Mouse (Mus musculus): ENCODE measurements around the gene Slc39a9.

Slc39a9 gene

DNA sequence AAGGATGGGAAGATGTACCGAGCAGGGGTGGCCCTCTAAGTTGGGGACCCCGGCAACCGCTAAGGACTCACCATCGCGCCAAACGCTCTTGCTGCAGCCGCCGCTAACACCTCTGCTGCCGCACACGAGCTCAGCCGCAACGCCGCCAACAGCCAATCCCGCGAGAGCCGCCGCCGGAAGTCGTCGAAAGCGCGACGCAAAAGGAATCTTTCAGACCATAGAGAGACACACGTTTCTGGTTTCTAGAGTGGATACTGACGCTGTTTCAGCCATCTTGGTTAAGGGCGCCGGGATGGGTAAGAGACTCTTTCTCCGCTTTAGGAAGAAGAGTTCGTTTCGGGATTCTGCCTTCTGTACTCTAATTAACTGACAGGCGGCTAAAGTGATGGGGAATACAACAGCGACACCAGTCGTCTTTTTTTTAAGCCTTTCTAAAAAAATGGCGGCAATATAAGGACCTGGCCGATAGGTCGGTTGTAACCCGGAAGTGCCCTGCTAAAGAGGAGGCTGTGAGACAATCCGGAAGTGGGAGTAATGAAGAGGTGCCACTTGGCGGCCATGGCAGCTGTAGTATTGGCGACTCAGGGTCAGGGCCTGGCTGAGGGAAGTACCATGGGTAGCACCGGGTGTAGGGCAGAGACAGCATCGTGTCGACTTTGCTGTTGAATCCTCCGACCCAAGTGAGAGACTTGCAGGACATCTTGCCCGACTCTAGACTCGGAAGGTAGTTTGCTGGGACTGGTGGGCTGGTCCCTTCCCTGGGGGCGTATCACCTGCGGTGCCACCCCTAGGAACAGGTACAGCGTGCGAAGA is at the start of gene Slc39a9, which contains the start of gene Erh:
Gene Slc39a9 (plus strand): TSS at position 191 of the 813 bp plus-strand sequence.
Gene Erh (minus strand): TSS at position 649 of the 813 bp plus-strand sequence.
- DNase-seq (ENCODE audit: low read depth) = peak; percentile 96

- no peak for DNase-seq (ENCODE audit: low read depth)
These were observed 49.5 kb upstream of the Slc39a9 start for GRCm38 (mm10) chr12:80594141-80594540.

DNA sequence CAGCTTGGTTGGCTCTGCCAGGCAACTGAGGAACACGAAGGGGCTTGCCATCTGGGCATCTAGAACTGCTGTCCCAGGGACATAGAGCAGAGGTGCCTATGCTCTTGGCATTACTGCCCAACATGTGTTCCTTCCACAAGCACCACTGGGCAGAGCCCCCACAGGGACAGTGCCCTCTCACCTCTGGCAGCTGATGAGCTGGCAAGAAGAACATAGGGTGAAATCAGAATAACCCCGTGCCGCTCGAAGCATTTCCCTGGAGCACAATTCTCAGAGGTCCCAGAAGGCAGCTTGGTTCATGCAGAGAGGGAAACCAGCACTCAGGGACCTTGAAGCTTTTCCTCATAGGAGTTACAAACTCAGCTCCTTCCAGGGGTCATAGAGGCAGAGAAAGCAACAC is 48.9 kb upstream of the Slc39a9 start:
- DNase-seq (ENCODE audit: low read depth) = no peak

GRCm38 (mm10) chr12:80595566-80595965 is 48.1 kb upstream of the Slc39a9 start:
- DNase-seq (ENCODE audit: low read depth) = no peak

- DNase-seq (ENCODE audit: low read depth) = no peak
These were observed 47.7 kb upstream of the Slc39a9 start for GRCm38 (mm10) chr12:80595968-80596367.

DNA sequence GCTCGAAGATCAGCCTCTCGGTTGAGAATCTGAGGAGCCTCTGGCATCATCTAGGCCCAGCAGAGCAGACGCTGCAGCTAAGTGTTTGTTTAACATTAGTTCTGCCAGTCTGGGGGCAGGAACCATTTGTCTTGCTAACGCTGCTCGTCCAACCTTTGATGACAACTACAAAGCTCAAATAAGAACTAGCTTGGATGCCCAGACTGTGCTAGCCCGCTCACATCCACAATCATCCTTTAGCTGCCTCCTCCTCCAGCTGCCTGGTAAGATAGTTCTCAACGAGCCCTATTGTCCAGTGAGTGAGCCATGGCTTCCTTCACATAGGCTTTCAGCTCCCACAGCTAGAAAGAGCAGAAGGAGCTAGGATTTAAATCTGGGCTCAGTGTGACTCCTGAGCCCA is 45.4 kb upstream of the Slc39a9 start:
- no peak for DNase-seq (ENCODE audit: low read depth)

GRCm38 (mm10) chr12:80598756-80599155 is 44.9 kb upstream of the Slc39a9 start:
- no peak for DNase-seq (ENCODE audit: low read depth)

GRCm38 (mm10) chr12:80601597-80602269 is 42.0 kb upstream of the Slc39a9 start:
- no peak for DNase-seq (ENCODE audit: low read depth)

DNA sequence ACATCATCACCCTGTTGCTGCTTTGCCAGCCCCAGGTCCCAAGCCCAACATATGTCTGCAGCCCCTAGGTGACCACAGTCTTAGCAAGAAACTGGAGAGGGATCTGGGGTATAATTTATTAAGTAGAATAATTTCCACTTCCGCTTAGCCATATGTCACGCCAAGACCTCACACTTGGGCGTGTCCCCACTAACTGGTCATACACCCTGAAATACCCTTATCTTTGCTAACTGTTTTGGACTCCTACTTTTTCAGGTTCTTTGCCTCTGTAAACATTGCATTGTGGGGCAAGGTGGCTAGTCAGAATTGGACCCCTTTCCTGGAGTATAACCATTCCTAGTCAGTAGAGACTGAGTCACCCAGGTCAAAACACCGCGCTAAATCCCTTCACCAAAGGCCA is 41.3 kb upstream of the Slc39a9 start:
- DNase-seq (ENCODE audit: low read depth) = no peak

- DNase-seq (ENCODE audit: low read depth) = no peak
These were observed 40.1 kb upstream of the Slc39a9 start for GRCm38 (mm10) chr12:80603566-80603965.

GRCm38 (mm10) chr12:80604218-80604617 is 39.5 kb upstream of the Slc39a9 start:
- DNase-seq (ENCODE audit: low read depth) = no peak

GRCm38 (mm10) chr12:80608576-80608975 is 35.1 kb upstream of the Slc39a9 start:
- no peak for DNase-seq (ENCODE audit: low read depth)

- DNase-seq (ENCODE audit: low read depth) = no peak
These were observed 33.8 kb upstream of the Slc39a9 start for GRCm38 (mm10) chr12:80609928-80610327.

DNA sequence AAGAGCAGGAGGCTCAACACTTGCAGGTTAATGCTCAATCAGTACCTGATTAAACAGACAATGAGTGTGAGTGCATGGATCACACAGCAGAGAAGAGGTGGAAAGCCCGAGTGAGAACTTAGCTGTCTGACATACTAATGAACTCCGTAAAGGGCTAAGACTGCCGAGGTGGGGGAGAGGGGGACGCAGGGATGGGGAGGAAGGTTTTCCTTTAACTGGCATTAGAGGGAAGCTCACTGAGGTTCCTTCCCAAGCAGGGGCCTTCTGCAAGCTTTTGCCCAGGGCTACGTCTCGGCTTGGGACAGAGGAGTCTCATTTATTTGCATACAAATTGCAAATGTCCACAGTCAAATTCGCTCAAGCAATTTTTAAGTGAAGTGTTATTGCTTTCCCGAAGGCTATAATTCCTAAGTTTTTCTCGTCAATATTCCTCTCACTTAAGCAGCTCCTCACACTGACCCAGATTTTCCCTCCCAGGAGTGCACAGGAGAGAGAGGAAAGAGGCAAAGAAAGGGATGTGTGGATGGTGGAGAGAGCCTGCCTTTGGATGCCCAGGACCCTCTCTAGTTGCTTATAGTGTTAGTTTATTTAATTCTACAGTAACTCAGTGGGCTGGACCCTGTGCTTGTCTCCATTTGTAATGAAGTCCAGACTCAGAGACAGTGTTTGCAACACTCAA is 31.4 kb upstream of the Slc39a9 start:
- DNase-seq (ENCODE audit: low read depth) = no peak

DNA sequence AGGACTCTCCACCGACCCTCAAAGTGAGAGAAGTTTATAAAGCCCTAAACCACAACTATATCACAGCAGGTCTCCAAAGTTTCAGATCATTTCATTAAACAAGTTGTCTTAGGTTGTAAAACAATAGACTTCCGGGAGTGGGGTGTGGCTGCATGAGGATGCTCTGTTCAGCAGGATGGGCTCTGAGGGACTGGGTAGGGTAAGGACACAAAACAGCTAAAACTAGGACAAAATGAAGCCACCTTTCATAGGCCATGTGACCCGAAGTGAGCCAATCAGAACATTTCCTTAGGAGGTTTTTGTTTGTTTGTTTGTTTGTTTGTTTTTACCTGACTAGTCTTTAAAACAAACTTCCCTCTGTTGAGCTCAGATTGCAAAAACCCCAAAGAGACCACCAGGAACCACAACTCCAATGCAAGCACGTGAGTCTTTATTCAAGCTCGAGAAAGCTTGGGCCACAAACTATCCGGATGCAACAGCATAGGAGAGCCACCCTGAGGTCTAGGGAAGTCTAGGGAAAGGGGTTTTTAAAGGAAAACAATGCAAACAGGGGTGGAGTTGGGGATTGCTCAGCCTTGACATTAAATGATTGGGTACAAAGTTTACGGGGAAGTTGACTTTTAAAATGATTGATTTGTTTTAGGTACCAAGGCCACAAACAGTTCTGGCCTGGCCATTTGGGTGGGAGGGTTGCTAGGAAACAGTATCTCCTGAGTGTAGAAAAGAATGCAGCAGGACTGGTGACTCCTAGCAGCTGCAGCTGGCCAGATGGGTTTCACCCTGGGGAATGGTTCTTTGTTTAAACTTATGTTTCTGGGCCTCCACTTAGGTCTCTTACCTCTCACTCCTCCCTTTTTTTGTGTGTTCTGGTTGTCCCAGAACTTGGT is 28.1 kb upstream of the Slc39a9 start:
- no peak for DNase-seq (ENCODE audit: low read depth)

- no peak for DNase-seq (ENCODE audit: low read depth)
These were observed 23.2 kb upstream of the Slc39a9 start for GRCm38 (mm10) chr12:80620501-80620900.

DNA sequence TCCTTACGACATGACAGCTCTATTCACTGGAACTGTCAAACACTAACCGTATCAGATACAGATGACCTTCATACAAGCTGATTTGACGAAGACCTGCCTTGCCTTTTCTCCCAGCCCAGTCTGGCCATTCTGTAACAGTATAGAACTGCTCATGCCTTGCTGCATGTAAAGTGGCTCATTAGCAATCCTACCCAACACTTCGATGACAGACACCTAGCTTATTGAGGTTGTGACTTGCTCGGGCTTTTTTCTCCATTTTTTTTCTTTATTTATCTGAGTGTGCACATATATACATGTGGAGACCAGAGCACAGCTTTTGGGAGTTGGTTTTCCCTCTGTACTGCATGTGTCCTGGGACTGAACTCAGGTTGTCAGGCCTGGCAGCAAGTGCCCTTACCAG is 11.9 kb upstream of the Slc39a9 start:
- no peak for DNase-seq (ENCODE audit: low read depth)

DNA sequence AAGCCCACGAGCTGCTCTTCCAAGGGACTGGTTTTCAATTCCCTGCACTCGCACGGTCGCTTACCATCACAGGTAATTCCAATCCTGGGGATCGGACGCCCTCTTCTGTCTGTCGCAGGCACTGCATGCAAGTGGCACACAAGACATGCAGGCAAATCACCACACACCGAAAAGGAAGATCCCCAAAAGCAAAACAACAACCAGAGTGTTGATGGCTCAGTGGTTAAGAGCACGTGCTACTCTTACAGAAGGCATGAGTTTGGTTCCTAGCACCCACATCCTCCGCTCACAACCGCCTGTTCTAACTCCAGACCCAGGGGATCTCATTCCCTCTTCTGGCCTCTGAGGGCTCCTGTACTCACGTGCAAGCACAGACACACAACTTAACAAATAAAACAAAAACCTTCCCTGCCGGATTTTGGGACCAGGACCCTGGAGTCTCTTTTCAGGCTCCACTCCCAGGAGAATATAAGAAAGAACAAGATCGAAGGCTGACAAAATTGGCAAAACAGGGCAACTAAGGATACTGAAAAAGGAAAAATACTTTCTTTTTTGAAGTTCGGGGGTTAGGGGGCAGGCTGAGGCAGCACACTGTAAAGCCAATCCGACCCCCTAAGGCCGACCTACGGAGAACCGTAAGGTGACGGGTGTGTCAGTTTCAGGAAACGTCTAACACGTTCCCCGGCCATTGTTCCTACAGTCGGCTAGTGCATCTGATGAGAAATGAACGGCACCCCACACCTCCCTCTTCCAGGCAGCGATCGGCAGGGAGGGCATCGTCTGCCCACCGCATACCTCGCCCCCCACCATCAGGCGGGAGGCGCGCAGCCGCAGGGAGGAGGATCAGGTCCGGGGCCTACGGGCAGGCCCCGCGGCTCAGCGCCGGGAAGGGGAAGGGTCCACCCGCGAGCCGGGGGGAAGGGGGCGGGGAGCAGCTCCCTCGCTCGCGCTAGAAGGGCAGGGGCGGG is 674 bp upstream of the Slc39a9 start:
- DNase-seq (ENCODE audit: low read depth) = peak; percentile 80

DNA sequence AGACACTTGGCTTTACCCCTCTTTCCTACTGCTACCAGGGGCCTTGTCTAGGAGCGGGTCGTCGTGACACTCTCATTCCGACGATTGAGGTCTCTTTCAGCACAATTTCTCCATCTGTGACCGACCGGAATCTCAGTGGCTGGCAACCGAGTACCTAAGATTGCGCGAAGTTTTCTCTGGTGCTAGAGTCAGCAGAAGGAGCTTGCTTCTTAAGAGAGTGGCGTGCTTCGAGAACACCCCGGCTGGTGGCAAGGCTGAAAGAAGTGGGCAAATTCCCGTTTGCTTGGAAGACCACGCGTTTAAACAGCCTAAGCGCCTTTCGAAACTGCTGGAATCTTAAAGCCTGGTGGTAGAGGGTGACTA is 804 bp downstream of the Slc39a9 start:
- no peak for DNase-seq (ENCODE audit: low read depth)

GRCm38 (mm10) chr12:80646377-80646776 is 2.7 kb downstream of the Slc39a9 start:
- no peak for DNase-seq (ENCODE audit: low read depth)
